Mouse (Mus musculus): ENCODE measurements around the gene Rorb.

DNA sequence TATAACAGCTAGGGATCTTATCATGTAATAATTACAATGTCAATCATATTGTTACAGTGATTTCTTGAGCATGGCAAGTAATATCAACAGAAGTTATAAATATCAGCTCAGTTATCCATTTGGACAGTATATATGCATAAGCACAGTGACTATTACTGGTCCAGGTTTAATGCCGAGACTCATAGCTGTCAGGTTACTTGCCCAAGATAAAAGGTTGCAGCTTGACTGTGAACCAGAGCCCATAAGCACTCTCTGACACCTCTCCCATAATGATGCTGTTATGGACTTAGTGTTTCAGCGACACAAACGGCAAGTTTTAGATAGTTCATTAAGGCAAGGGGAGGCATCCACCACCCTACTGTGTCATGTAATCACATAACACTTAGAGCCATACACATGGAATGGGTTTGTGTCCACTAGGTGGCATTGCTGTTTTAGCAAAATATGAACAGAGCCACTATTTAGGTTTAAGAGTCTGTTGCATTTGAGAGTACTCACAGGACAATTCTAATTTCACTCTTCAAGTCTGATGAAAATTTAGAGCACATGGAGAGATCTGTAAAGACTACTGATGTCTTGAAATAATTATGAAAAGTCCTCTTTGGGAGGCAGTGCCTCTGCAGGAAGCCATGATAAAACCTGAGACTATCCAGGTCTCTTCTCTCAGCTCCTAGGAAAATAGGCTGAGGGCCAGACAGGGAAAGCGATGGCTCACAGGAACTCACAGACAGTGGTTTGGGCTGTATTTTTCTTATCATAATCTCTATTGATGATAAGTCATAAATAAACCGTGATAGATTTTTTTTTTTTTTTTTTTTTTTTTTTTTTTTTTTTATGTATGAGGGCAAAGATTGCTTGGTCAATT, 136.0 kb downstream of the Rorb start:
- peak; percentile 45; the same call in 1 of the 2 replicates for TF ChIP-seq CTCF (IDR thresholded peaks at IDR 0.05; ENCODE audit: low read depth)
- TF ChIP-seq EP300 (IDR thresholded peaks at IDR 0.05; ENCODE audit: low read depth), result no peak
